Mouse (Mus musculus): ENCODE results near the gene Psen1.

DNA sequence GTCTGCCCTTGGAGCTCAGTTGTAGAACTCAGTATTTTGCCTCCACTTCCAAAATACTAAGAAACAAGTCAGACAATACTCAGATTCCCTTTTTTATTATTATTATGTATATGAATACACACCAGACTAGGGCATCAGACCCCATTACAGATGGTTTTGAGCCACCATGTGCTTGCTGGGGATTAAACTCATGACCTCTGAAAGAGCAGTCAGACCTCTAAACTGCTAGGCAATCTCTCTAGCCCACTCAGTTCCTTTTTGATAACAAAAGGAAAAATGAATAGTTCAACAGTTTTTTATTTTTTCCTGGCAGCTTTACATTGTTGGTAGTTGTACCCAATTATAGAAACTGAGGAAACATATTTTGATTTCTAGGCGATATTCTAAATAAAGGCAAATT, 2.5 kb upstream of the Psen1 start:
- TF ChIP-seq CTCF (IDR thresholded peaks at IDR 0.05) (no peak), EP300 (IDR thresholded peaks at IDR 0.05) (no peak)
